Mouse (Mus musculus): ENCODE results near the gene Olfr237-ps1. TPM values are rescaled to one million over a fixed set of nuclear protein-coding genes. Genes with fewer than 3 reads are reported as not detected.

The Olfr237-ps1 gene
- polyA plus RNA-seq, 2 experiments = not detected

DNA sequence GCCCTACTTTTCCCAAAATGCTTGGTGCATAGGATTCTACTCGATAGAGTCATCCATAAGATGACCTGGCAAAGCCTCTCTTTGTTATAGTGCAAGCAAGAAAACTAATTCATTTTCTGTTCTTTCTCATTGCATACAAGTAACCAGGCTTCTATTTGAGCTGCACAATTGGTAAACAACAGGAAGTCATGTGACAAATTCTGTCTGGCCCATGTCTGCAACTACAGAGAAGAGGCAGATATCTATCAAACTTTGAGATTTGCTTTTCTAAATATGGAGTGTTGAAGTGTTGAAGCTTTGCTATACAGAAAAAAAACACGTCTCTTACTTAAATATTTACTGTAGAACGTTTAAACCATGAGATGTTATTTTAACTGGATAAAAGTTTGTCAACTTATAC, 51.7 kb downstream of the Olfr237-ps1 start:
- H3K27ac ChIP-seq = no peak overlapping the region
- no peak for TF ChIP-seq CTCF (IDR thresholded peaks at IDR 0.05; ENCODE audit: low read depth)
- no peak for TF ChIP-seq EP300 (IDR thresholded peaks at IDR 0.05; ENCODE audit: low read depth)
- no peak overlapping the region for H3K9ac ChIP-seq (replicated peaks)
- no peaks in the 10 kb centered on the region for H3K36me3 ChIP-seq (replicated peaks; ENCODE audit: control insufficient read depth, insufficient read depth, low read depth)
- ATAC-seq (ENCODE audit: insufficient read depth) (no peak), DNase-seq (ENCODE audit: low read depth in 3 of 3, low spot score in 3 of 3) (no peak)
- WGBS (ENCODE audit: insufficient replicate concordance) = 44% methylated on average over 3 of the region's 3 CpGs
- no peak overlapping the region for H3K4me2 ChIP-seq (ENCODE audit: low read depth)
- no peaks in the 10 kb centered on the region for H3K27me3 ChIP-seq (ENCODE audit: control insufficient read depth, insufficient read depth, low read length)
- no peaks in the 10 kb centered on the region for H3K9me3 ChIP-seq (ENCODE audit: control insufficient read depth, low read length)
- H3K4me1 ChIP-seq (replicated peaks; ENCODE audit: control insufficient read depth in 2 of 2, insufficient read depth in 2 of 2, low read length in 1 of 2) = no peaks in the 10 kb centered on the region
- no peak overlapping the region for H3K4me3 ChIP-seq (ENCODE audit: insufficient read depth in 1 of 2, low read depth in 2 of 2, low read length in 2 of 2)

DNA sequence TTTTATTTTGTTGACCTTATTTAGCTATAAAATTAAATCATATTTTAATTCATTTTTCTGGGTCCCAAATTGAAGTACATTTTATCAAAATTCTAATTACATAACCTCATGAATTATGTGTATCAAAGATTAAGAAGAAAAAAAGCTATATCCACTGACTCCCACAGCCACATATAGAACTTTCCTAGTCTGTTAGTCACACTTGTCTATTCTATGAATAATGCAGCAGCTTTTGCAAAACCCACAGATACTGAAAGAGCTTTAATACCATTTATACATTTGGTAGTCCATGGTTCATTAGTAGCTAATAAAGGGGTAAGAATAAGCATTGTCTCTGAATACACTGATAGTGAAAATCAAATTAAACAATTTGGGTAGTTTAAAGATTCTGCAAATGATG, 56.4 kb downstream of the Olfr237-ps1 start:
- Histone ChIP-seq H3K9ac (replicated peaks) (no peak overlapping the region), H3K4me2 (ENCODE audit: low read depth) (no peak overlapping the region), H3K27ac (no peak overlapping the region), H3K36me3 (replicated peaks; ENCODE audit: control insufficient read depth, insufficient read depth, low read depth) (no peaks in the 10 kb centered on the region), H3K4me1 (replicated peaks; ENCODE audit: control insufficient read depth in 2 of 2, insufficient read depth in 2 of 2, low read length in 1 of 2) (no peaks in the 10 kb centered on the region), H3K9me3 (ENCODE audit: control insufficient read depth, low read length) (no peaks in the 10 kb centered on the region), H3K27me3 (ENCODE audit: control insufficient read depth, insufficient read depth, low read length) (no peaks in the 10 kb centered on the region), H3K4me3 (ENCODE audit: insufficient read depth in 1 of 2, low read depth in 2 of 2, low read length in 2 of 2) (no peak overlapping the region)
- TF ChIP-seq EP300 (IDR thresholded peaks at IDR 0.05; ENCODE audit: low read depth) (no peak), CTCF (IDR thresholded peaks at IDR 0.05; ENCODE audit: low read depth) (no peak)
- DNase-seq (ENCODE audit: low read depth in 3 of 3, low spot score in 3 of 3) (no peak), ATAC-seq (ENCODE audit: insufficient read depth) (no peak)

DNA sequence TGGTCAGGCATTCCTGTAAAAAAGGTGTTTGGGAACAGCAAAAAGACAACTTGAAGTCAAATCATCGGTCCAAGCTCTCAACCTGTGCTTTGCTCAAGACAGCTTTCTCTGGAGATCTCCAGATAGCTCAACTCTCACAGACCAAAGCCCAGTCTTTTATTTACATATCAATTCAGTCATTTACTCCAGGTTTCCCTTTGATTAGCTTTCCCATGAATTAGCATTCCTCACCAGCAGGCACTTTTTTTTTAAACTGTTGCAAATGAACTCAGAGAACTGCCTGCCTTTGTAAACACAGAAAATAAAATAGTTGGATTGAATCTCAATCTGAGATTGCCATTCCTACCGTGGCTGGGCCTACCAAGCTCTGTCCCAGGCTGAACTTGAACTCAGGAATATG, 59.0 kb downstream of the Olfr237-ps1 start:
- H3K4me2 ChIP-seq (ENCODE audit: low read depth) = no peak overlapping the region

More for the DNA sequence above, 59.0 kb downstream of the Olfr237-ps1 start:
- no peaks in the 10 kb centered on the region for H3K27me3 ChIP-seq (ENCODE audit: control insufficient read depth, insufficient read depth, low read length)
- H3K27ac ChIP-seq = no peak overlapping the region
- no peak overlapping the region for H3K4me3 ChIP-seq (ENCODE audit: insufficient read depth in 1 of 2, low read depth in 2 of 2, low read length in 2 of 2)
- H3K9ac ChIP-seq (replicated peaks) = no peak overlapping the region
- ATAC-seq (ENCODE audit: insufficient read depth) (no peak), DNase-seq (ENCODE audit: low read depth in 3 of 3, low spot score in 3 of 3) (no peak)
- H3K4me1 ChIP-seq (replicated peaks; ENCODE audit: control insufficient read depth in 2 of 2, insufficient read depth in 2 of 2, low read length in 1 of 2) = no peaks in the 10 kb centered on the region
- TF ChIP-seq CTCF (IDR thresholded peaks at IDR 0.05; ENCODE audit: low read depth) (no peak), EP300 (IDR thresholded peaks at IDR 0.05; ENCODE audit: low read depth) (no peak)
- H3K9me3 ChIP-seq (ENCODE audit: control insufficient read depth, low read length) = no peaks in the 10 kb centered on the region
- no peaks in the 10 kb centered on the region for H3K36me3 ChIP-seq (replicated peaks; ENCODE audit: control insufficient read depth, insufficient read depth, low read depth)
- 31% methylated on average over 2 of the region's 2 CpGs for WGBS (ENCODE audit: insufficient replicate concordance)

Other genes starting within 250 kb of the Olfr237-ps1 start
- gene Olfr447, start 237.7 kb upstream of the Olfr237-ps1 start, polyA plus RNA-seq (2012; rRNA removed) = not detected in 2 replicates
- gene Olfr447, start 237.7 kb upstream of the Olfr237-ps1 start, polyA plus RNA-seq (2014; fragmentation: Nextera tagmentation; extraction: Ambion mirVana) = not detected in 2 replicates
- gene Olfr446, start 225.2 kb upstream of the Olfr237-ps1 start, polyA plus RNA-seq (2012; rRNA removed) = not detected in 2 replicates
- not detected in 2 replicates for gene Olfr446, start 225.2 kb upstream of the Olfr237-ps1 start, polyA plus RNA-seq (2014; fragmentation: Nextera tagmentation; extraction: Ambion mirVana)
- gene Olfr444, start 197.5 kb upstream of the Olfr237-ps1 start, polyA plus RNA-seq (2012; rRNA removed) = not detected in 2 replicates
- gene Olfr444, start 197.5 kb upstream of the Olfr237-ps1 start, polyA plus RNA-seq (2014; fragmentation: Nextera tagmentation; extraction: Ambion mirVana) = not detected in 2 replicates
- not detected in 2 replicates for gene Olfr441, start 40.2 kb upstream of the Olfr237-ps1 start, polyA plus RNA-seq (2012; rRNA removed)
- gene Olfr441, start 40.2 kb upstream of the Olfr237-ps1 start, polyA plus RNA-seq (2014; fragmentation: Nextera tagmentation; extraction: Ambion mirVana) = not detected in 2 replicates
- gene Olfr437, start 16.7 kb downstream of the Olfr237-ps1 start, polyA plus RNA-seq (2012; rRNA removed) = not detected in 2 replicates
- not detected in 2 replicates for gene Olfr437, start 16.7 kb downstream of the Olfr237-ps1 start, polyA plus RNA-seq (2014; fragmentation: Nextera tagmentation; extraction: Ambion mirVana)
- not detected in 2 replicates for gene Olfr13, start 25.6 kb downstream of the Olfr237-ps1 start, polyA plus RNA-seq (2012; rRNA removed)
- not detected in 2 replicates for gene Olfr13, start 25.6 kb downstream of the Olfr237-ps1 start, polyA plus RNA-seq (2014; fragmentation: Nextera tagmentation; extraction: Ambion mirVana)
- not detected in 2 replicates for gene Olfr435, start 50.6 kb downstream of the Olfr237-ps1 start, polyA plus RNA-seq (2012; rRNA removed)
- not detected in 2 replicates for gene Olfr435, start 50.6 kb downstream of the Olfr237-ps1 start, polyA plus RNA-seq (2014; fragmentation: Nextera tagmentation; extraction: Ambion mirVana)
- gene Olfr434, start 66.5 kb downstream of the Olfr237-ps1 start, polyA plus RNA-seq (2012; rRNA removed) = not detected in 2 replicates
- not detected in 2 replicates for gene Olfr434, start 66.5 kb downstream of the Olfr237-ps1 start, polyA plus RNA-seq (2014; fragmentation: Nextera tagmentation; extraction: Ambion mirVana)
- not detected in 2 replicates for gene Olfr47, start 85.0 kb downstream of the Olfr237-ps1 start, polyA plus RNA-seq (2012; rRNA removed)
- gene Olfr47, start 85.0 kb downstream of the Olfr237-ps1 start, polyA plus RNA-seq (2014; fragmentation: Nextera tagmentation; extraction: Ambion mirVana) = not detected in 2 replicates
- 2.3 TPM in 2 replicates for gene Arhgef5, start 119.0 kb downstream of the Olfr237-ps1 start, polyA plus RNA-seq (2012; rRNA removed)
- 1.3 TPM in 2 replicates for gene Arhgef5, start 119.0 kb downstream of the Olfr237-ps1 start, polyA plus RNA-seq (2014; fragmentation: Nextera tagmentation; extraction: Ambion mirVana)
- 0.03 TPM in 1 of 2 replicates, not detected in the other for gene Nobox, start 163.0 kb downstream of the Olfr237-ps1 start, polyA plus RNA-seq (2012; rRNA removed)
- gene Nobox, start 163.0 kb downstream of the Olfr237-ps1 start, polyA plus RNA-seq (2014; fragmentation: Nextera tagmentation; extraction: Ambion mirVana) = not detected in 2 replicates